Mouse (Mus musculus): Measurements from ENCODE around the gene Crybb2. TPM values are rescaled to one million over a fixed set of nuclear protein-coding genes. Genes with fewer than 3 reads are reported as not detected.

The Crybb2 gene
- polyA plus RNA-seq, 1 experiment from 2014 or later: not detected

- Histone ChIP-seq H3K27ac (replicated peaks) (peak overlapping the region; percentile 17; the same call in 1 of the 2 replicates), H3K9ac (no peak overlapping the region), H3K27me3 (no peaks in the 10 kb centered on the region), H3K36me3 (peaks cover 30% of the 10 kb centered on the region; the same call in 1 of the 2 replicates), H3K4me2 (replicated peaks) (no peak overlapping the region), H3K4me3 (replicated peaks) (no peak overlapping the region), H3K4me1 (0 out of 2 replicates have a peak, but pooled peaks cover 7% of the 10 kb centered on the region), H3K9me3 (replicated peaks) (no peaks in the 10 kb centered on the region)
- ATAC-seq (ENCODE audit: insufficient number of reproducible peaks, low FRiP score, low TSS enrichment, low read depth): no peak
- WGBS: 86% methylated on average over 11 of the region's 11 CpGs
These were observed 20.8 kb upstream of the Crybb2 start for GRCm38 (mm10) chr5:113090750-113091149.

- H3K27me3 ChIP-seq: no peaks in the 10 kb centered on the region
- no peak for ATAC-seq (ENCODE audit: insufficient number of reproducible peaks, low FRiP score, low TSS enrichment, low read depth)
- 85% methylated on average over 24 of the region's 24 CpGs for WGBS
- no peak overlapping the region for H3K4me2 ChIP-seq (replicated peaks)
- no peak overlapping the region for H3K9ac ChIP-seq
- H3K9me3 ChIP-seq (replicated peaks): no peaks in the 10 kb centered on the region
- H3K4me1 ChIP-seq: 0 out of 2 replicates have a peak, but pooled peaks cover 7% of the 10 kb centered on the region
- H3K4me3 ChIP-seq (replicated peaks): no peak overlapping the region
- peaks cover 30% of the 10 kb centered on the region; the same call in 1 of the 2 replicates for H3K36me3 ChIP-seq
- H3K27ac ChIP-seq (replicated peaks): peak overlapping the region; percentile 17; the same call in 1 of the 2 replicates
These were observed 20.3 kb upstream of the Crybb2 start for GRCm38 (mm10) chr5:113090077-113090690.

GRCm38 (mm10) chr5:113087465-113087864 lies 17.5 kb upstream of the Crybb2 start:
- ATAC-seq (ENCODE audit: insufficient number of reproducible peaks, low FRiP score, low TSS enrichment, low read depth): no peak
- Histone ChIP-seq H3K4me3 (replicated peaks) (no peak overlapping the region), H3K9ac (no peak overlapping the region), H3K27me3 (no peaks in the 10 kb centered on the region), H3K4me2 (replicated peaks) (no peak overlapping the region), H3K4me1 (peaks cover 14% of the 10 kb centered on the region), H3K9me3 (replicated peaks) (no peaks in the 10 kb centered on the region), H3K27ac (replicated peaks) (no peak overlapping the region), H3K36me3 (peaks cover 30% of the 10 kb centered on the region; the same call in 1 of the 2 replicates)
- WGBS: 84% methylated on average over 1 of the region's 2 CpGs

GRCm38 (mm10) chr5:113086990-113087389 lies 17.1 kb upstream of the Crybb2 start:
- no peak overlapping the region for H3K9ac ChIP-seq
- 56% methylated on average over 4 of the region's 4 CpGs for WGBS
- H3K4me2 ChIP-seq (replicated peaks): no peak overlapping the region
- peaks cover 30% of the 10 kb centered on the region; the same call in 1 of the 2 replicates for H3K36me3 ChIP-seq
- H3K9me3 ChIP-seq (replicated peaks): no peaks in the 10 kb centered on the region
- H3K4me3 ChIP-seq (replicated peaks): no peak overlapping the region
- no peaks in the 10 kb centered on the region for H3K27me3 ChIP-seq
- peaks cover 14% of the 10 kb centered on the region for H3K4me1 ChIP-seq
- H3K27ac ChIP-seq (replicated peaks): no peak overlapping the region
- no peak for ATAC-seq (ENCODE audit: insufficient number of reproducible peaks, low FRiP score, low TSS enrichment, low read depth)

- H3K9ac ChIP-seq: no peak overlapping the region
- no peaks in the 10 kb centered on the region for H3K27me3 ChIP-seq
- H3K27ac ChIP-seq (replicated peaks): no peak overlapping the region
- no peaks in the 10 kb centered on the region for H3K9me3 ChIP-seq (replicated peaks)
- peaks cover 25% of the 10 kb centered on the region; the same call in 1 of the 2 replicates for H3K36me3 ChIP-seq
- peaks cover 11% of the 10 kb centered on the region for H3K4me1 ChIP-seq
- ATAC-seq (ENCODE audit: insufficient number of reproducible peaks, low FRiP score, low TSS enrichment, low read depth): no peak
- H3K4me3 ChIP-seq (replicated peaks): no peak overlapping the region
- H3K4me2 ChIP-seq (replicated peaks): no peak overlapping the region
- 66% methylated on average over 12 of the region's 12 CpGs for WGBS
These were observed 16.5 kb upstream of the Crybb2 start for GRCm38 (mm10) chr5:113086439-113086838.

GRCm38 (mm10) chr5:113085931-113086330 lies 16.0 kb upstream of the Crybb2 start:
- 63% methylated on average over 2 of the region's 2 CpGs for WGBS
- no peak overlapping the region for H3K4me2 ChIP-seq (replicated peaks)
- no peaks in the 10 kb centered on the region for H3K9me3 ChIP-seq (replicated peaks)
- H3K4me3 ChIP-seq (replicated peaks): no peak overlapping the region
- no peaks in the 10 kb centered on the region for H3K27me3 ChIP-seq
- peaks cover 11% of the 10 kb centered on the region for H3K4me1 ChIP-seq
- no peak overlapping the region for H3K27ac ChIP-seq (replicated peaks)
- no peak overlapping the region for H3K9ac ChIP-seq
- no peak for ATAC-seq (ENCODE audit: insufficient number of reproducible peaks, low FRiP score, low TSS enrichment, low read depth)
- H3K36me3 ChIP-seq: peaks cover 20% of the 10 kb centered on the region; the same call in 1 of the 2 replicates

- no peaks in the 10 kb centered on the region for H3K27me3 ChIP-seq
- WGBS: 80% methylated on average over 2 of the region's 2 CpGs
- no peak overlapping the region for H3K4me2 ChIP-seq (replicated peaks)
- no peak overlapping the region for H3K4me3 ChIP-seq (replicated peaks)
- H3K9ac ChIP-seq: no peak overlapping the region
- H3K36me3 ChIP-seq: peaks cover 6% of the 10 kb centered on the region; the same call in 1 of the 2 replicates
- no peak for ATAC-seq (ENCODE audit: insufficient number of reproducible peaks, low FRiP score, low TSS enrichment, low read depth)
- no peak overlapping the region for H3K27ac ChIP-seq (replicated peaks)
- H3K4me1 ChIP-seq: peaks cover 11% of the 10 kb centered on the region
- no peaks in the 10 kb centered on the region for H3K9me3 ChIP-seq (replicated peaks)
These were observed 14.4 kb upstream of the Crybb2 start for GRCm38 (mm10) chr5:113084309-113084708.

- H3K9me3 ChIP-seq (replicated peaks): no peaks in the 10 kb centered on the region
- no peaks in the 10 kb centered on the region for H3K36me3 ChIP-seq
- WGBS: 40% methylated on average over 19 of the region's 19 CpGs
- 0 out of 2 replicates have a peak, but pooled peaks cover 3% of the 10 kb centered on the region for H3K27me3 ChIP-seq
- no peak overlapping the region for H3K9ac ChIP-seq
- H3K4me2 ChIP-seq (replicated peaks): no peak overlapping the region
- H3K4me3 ChIP-seq (replicated peaks): no peak overlapping the region
- ATAC-seq (ENCODE audit: insufficient number of reproducible peaks, low FRiP score, low TSS enrichment, low read depth): 0 out of 2 replicates have a peak, but pooled peaks have one; percentile 21
- peak overlapping the region; percentile 51 for H3K27ac ChIP-seq (replicated peaks)
- peaks cover 11% of the 10 kb centered on the region for H3K4me1 ChIP-seq
These were observed 12.6 kb upstream of the Crybb2 start for GRCm38 (mm10) chr5:113082356-113083168.

- Histone ChIP-seq H3K4me1 (peaks cover 11% of the 10 kb centered on the region), H3K9me3 (replicated peaks) (no peaks in the 10 kb centered on the region), H3K36me3 (no peaks in the 10 kb centered on the region), H3K4me3 (replicated peaks) (no peak within 1 kb of the TSS), H3K27ac (replicated peaks) (peak within 1 kb of the TSS; percentile 51; the same call in 1 of the 2 replicates), H3K4me2 (replicated peaks) (no peak within 1 kb of the TSS), H3K27me3 (0 out of 2 replicates have a peak, but pooled peaks cover 3% of the 10 kb centered on the region), H3K9ac (no peak within 1 kb of the TSS)
- 73% methylated on average over 8 of the region's 8 CpGs for WGBS
- ATAC-seq (ENCODE audit: insufficient number of reproducible peaks, low FRiP score, low TSS enrichment, low read depth): no peak
These were observed 11.5 kb upstream of the Crybb2 start, which contains the start of gene Crybb3 for GRCm38 (mm10) chr5:113081439-113081838. Crybb3 (minus strand) TSS chr5:113081584.

- Histone ChIP-seq H3K4me2 (replicated peaks) (no peak overlapping the region), H3K4me1 (peaks cover 7% of the 10 kb centered on the region), H3K9ac (no peak overlapping the region), H3K4me3 (replicated peaks) (no peak overlapping the region), H3K36me3 (no peaks in the 10 kb centered on the region), H3K27ac (replicated peaks) (no peak overlapping the region), H3K27me3 (0 out of 2 replicates have a peak, but pooled peaks cover 3% of the 10 kb centered on the region), H3K9me3 (replicated peaks) (no peaks in the 10 kb centered on the region)
- no peak for ATAC-seq (ENCODE audit: insufficient number of reproducible peaks, low FRiP score, low TSS enrichment, low read depth)
- WGBS: 91% methylated on average over 9 of the region's 9 CpGs
These were observed 11.1 kb upstream of the Crybb2 start for GRCm38 (mm10) chr5:113081020-113081419.

- no peaks in the 10 kb centered on the region for H3K36me3 ChIP-seq
- 0 out of 2 replicates have a peak, but pooled peaks cover 3% of the 10 kb centered on the region for H3K27me3 ChIP-seq
- peaks cover 7% of the 10 kb centered on the region for H3K4me1 ChIP-seq
- H3K4me3 ChIP-seq (replicated peaks): 0 out of 2 replicates have a peak overlapping the region, but pooled peaks have one; percentile 14
- H3K27ac ChIP-seq (replicated peaks): no peak overlapping the region
- no peak for ATAC-seq (ENCODE audit: insufficient number of reproducible peaks, low FRiP score, low TSS enrichment, low read depth)
- H3K9ac ChIP-seq: no peak overlapping the region
- 19% methylated on average over 21 of the region's 21 CpGs for WGBS
- H3K4me2 ChIP-seq (replicated peaks): peak overlapping the region; percentile 32
- no peaks in the 10 kb centered on the region for H3K9me3 ChIP-seq (replicated peaks)
These were observed 9.9 kb upstream of the Crybb2 start for GRCm38 (mm10) chr5:113079783-113080182.
